Mouse (Mus musculus): ENCODE data around the gene Notch1.

The Notch1 gene

GRCm38 (mm10) chr2:26516275-26516674 is at the start of gene Notch1:
Gene Notch1, minus strand, starts transcription at chr2:26516663.
- no peak for DNase-seq (ENCODE audit: low read depth in 2 of 2, low spot score in 2 of 2)

DNA sequence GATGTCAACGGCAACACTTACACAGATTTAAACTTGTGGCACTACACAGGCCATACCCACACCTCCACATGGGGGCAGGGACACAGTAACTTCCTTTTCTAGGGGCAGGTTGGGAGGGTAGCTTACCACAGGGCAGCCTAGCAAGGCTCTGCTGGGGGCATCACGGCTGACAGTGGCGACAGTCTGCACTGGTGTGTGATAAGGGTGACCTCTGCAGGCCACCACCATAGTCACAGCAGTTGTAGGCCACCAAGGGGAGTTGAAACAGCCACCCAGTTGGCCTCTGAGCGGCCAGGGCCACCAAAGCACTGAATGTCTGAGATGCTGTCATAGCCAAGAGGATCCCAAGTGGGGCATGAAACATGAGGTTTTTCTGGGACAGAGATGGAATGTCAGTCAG is 49.8 kb upstream of the Notch1 start:
- peak; percentile 67 to 68 for DNase-seq (ENCODE audit: low read depth in 2 of 2, low spot score in 2 of 2)

GRCm38 (mm10) chr2:26561351-26562016 is 45.0 kb upstream of the Notch1 start:
- DNase-seq (ENCODE audit: low read depth in 2 of 2, low spot score in 2 of 2) = no peak

DNA sequence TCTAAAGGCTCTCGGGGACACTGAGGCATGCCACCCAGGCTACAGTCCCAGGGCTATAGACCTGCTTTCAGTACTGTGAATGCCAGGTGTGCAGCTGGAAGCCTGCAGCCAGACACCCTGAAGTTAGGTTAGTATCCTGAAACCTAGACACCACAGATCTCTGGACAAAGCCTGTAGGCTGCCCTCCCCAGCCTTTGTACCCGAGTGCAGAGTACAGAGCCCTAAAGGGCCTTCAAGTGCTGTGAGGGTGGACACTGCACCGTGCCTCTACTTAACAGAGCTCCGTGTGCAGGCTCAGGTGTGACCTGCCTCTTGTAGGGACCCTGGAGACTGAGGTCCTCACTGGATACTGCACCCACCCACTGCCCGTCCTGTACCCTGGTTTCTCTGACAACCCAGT is 44.0 kb upstream of the Notch1 start:
- no peak for DNase-seq (ENCODE audit: low read depth in 2 of 2, low spot score in 2 of 2)

GRCm38 (mm10) chr2:26556535-26556993 is 40.1 kb upstream of the Notch1 start:
- no peak for DNase-seq (ENCODE audit: low read depth in 2 of 2, low spot score in 2 of 2)

DNA sequence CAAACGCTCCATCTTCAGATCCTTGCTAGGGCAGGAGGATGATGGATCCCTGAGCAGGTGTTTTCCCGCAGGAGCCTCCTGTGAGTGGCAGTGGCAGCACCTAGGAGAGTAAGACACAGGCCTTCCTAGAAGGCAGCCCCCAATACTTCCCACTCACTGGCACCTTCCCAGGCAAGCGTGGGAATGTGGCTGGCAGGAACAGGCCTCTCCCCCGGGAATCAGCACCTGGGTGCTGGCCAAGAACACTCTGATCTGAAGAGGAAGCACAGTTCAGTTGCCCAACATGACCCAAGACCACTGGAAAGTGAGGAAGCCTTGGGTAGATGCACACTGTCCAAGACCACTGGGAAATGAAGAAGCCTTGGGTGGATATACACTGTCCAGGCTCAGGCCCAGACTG is 38.6 kb upstream of the Notch1 start:
- no peak for DNase-seq (ENCODE audit: low read depth in 2 of 2, low spot score in 2 of 2)

DNA sequence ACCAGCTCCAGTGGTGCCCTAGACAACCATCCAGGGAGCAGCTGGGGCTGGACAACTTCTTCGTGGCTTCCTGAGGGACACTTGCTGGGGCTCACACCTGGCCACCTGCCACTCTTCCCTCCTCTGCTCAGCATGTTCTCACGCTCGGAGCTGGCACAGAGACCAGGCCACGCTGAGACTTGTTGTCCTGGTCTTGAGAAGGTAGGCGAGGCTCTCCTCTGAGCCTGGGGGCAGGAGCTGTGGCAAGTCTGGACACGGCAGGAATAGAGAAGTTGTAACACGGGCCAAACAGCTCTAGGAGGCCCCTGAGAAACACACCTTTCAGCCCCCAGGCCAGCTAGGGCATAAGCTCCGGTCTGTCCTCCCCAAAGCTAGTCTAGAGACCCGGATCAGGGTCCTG is 37.4 kb upstream of the Notch1 start:
- DNase-seq (ENCODE audit: low read depth in 2 of 2, low spot score in 2 of 2) = no peak

- DNase-seq (ENCODE audit: low read depth in 2 of 2, low spot score in 2 of 2) = peak; percentile 28 to 46
Observed at GRCm38 (mm10) chr2:26552066-26552465, 35.6 kb upstream of the Notch1 start.

- peak; percentile 19 to 44 for DNase-seq (ENCODE audit: low read depth in 2 of 2, low spot score in 2 of 2)
Observed at GRCm38 (mm10) chr2:26551446-26551845, 35.0 kb upstream of the Notch1 start.

DNA sequence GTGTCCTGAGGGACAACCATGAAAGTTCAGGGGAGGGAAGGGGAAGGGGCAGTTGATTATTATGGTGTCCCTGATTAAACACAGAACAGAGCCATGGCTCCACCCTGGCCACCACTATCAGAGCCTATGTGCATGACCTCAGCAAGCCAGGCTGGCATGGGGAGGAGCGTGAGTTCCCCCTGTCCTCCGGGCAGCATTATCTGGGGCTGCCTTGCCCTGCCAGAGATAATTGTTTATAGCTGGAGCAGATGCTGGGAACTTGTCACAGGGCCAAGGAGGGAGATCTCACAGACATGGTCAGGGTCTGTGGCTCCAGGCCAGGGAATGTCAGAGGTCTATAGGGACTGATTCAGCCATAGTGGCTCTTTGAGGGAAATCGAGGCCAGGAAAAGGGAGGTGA is 34.3 kb upstream of the Notch1 start:
- DNase-seq (ENCODE audit: low read depth in 2 of 2, low spot score in 2 of 2) = no peak

DNA sequence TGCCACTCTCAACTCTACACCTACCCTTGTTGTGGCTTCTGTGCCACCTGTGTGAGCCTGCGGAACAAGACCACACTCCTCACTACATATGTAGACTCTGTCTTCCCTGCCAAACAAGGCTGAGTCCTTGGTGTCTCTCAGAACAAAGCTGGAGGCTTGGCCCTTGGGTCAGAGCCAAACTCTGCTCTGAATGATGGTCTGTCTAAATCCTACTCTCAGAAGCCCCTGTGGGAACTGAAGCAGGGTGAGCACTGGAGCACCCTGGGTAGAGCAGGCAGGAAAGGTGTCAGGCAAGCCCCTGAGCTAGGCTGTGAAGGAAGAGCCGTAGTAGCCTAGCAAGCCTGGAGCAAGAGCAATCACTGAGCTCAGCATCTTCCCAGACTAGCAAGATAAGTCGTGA is 33.7 kb upstream of the Notch1 start:
- DNase-seq (ENCODE audit: low read depth in 2 of 2, low spot score in 2 of 2) = peak in 1 of 2 experiments; percentile 12

DNA sequence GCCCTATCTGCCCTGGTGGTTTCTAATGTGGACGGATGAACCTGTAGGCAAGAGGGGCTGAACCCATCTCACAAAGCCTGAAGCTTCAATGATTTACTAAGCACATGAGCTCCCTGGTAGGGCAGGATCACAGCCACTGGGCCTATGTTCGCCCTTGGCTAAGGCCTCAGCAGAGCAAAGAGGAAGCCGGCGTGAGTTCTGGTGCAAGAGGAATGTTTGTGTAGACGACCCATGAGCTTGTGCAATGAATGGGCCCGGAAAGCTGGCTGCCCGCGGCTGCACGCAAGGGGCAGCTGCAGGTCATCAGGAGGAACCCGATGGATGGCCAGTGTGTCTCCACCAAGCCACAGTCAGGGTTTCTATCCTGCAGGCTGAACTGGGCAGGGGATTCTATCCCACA is 33.3 kb upstream of the Notch1 start:
- DNase-seq (ENCODE audit: low read depth in 2 of 2, low spot score in 2 of 2) = peak in 1 of 2 experiments; percentile 9

GRCm38 (mm10) chr2:26547481-26547880 is 31.0 kb upstream of the Notch1 start:
- DNase-seq (ENCODE audit: low read depth in 2 of 2, low spot score in 2 of 2) = no peak

DNA sequence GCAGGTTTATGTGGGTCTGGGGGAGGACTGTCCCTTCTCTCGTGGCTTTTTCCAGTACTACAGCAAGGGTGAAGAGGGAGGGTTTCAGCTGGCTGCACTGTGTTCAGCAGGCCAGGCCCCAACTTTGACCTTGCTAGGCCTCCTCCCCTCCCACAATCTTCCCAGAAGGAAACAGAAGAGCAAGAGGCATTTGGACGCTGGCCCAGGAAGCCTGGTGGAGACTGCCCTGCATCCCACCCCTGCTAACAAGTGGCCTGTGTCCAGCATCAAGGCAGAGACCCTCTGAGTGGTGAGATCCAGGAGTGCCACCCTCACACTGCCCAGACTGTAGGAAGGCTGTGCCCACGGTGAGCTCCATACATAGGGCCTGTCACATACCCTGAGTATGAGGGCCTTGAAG is 27.8 kb upstream of the Notch1 start:
- DNase-seq (ENCODE audit: low read depth in 2 of 2, low spot score in 2 of 2) = no peak

DNA sequence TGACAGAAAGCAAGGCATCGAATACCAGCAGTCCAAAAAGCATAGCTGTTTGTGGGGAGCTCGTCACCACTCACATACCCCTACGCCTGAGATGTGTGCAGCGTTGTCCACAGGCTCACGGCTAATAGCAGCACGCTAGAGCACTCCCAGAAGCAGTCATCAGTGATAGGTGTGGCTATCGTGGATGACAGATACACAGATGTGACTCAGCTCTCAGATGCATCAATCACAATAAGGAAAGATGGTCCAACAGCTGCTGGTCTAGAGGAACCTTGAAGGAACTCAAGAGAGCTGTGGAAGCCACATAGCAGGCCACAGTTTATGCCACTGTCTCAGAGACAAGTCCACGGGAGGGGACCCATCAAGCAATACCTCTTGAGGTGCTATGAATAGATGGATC is 27.3 kb upstream of the Notch1 start:
- no peak for DNase-seq (ENCODE audit: low read depth in 2 of 2, low spot score in 2 of 2)

- no peak for DNase-seq (ENCODE audit: low read depth in 2 of 2, low spot score in 2 of 2)
Observed at GRCm38 (mm10) chr2:26543155-26543554, 26.7 kb upstream of the Notch1 start.

- DNase-seq (ENCODE audit: low read depth in 2 of 2, low spot score in 2 of 2) = no peak
Observed at GRCm38 (mm10) chr2:26541258-26541910, 24.9 kb upstream of the Notch1 start.

DNA sequence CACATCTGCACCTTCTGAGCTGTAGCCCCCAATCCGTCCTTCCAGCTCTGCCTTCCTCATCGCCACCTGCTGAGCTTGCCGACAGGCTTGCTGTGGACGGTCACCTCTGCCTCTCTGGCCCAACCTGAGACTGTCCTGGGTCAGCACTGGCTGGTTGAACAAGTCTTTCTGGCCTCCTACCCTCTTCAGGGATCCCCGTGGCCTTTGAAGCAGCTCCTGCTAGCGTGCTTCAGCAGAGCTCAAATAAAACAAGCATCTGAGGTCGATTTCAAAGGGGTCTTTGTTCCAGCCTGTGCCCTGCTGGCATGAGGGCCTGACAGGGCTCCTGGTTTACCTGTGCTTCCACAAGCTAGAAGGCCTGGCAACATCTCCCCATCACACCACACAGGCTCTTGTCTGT is 24.3 kb upstream of the Notch1 start:
- DNase-seq (ENCODE audit: low read depth in 2 of 2, low spot score in 2 of 2) = no peak

DNA sequence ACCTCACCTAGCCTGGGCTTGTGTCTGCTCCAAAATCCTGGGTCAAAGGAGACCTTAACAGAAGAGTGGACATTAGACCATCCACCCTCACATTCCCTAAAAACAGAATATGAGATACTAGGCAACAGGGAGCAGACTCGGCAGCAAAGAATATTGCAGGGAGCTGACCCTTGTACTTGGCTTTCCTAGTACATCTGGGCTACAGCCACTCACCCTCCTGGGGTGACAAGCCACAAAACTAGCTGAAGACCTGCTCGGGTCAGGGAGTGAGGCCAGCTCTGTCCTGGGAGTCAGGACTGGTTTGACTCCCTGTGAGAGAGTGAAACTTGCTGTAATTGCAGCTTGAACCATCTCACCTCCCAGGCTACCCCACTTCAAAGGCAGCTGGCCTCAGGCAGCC is 23.1 kb upstream of the Notch1 start:
- no peak for DNase-seq (ENCODE audit: low read depth in 2 of 2, low spot score in 2 of 2)

- DNase-seq (ENCODE audit: low read depth in 2 of 2, low spot score in 2 of 2) = no peak
Observed at GRCm38 (mm10) chr2:26535517-26536045, 19.1 kb upstream of the Notch1 start.

DNA sequence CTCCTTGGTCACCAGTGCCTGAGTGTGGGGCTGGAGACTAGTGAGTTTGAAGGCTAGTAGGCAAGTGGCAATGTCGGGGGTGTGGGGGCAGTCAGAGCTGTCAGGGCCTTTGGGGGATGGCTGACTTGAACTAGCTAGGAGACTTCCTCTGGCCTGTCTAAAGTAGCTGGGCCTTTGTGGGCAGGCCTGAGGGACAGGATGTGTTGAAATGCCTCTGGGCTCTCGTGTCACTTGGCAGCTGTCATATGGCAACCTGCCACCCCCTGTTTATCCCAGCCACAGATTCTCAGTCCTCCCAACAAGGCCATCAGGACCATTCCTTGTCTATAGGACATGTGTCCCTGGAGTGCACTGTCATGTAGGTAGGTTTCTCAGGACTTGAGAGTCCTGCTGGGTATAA is 18.2 kb upstream of the Notch1 start:
- no peak for DNase-seq (ENCODE audit: low read depth in 2 of 2, low spot score in 2 of 2)

GRCm38 (mm10) chr2:26534161-26534560 is 17.7 kb upstream of the Notch1 start:
- DNase-seq (ENCODE audit: low read depth in 2 of 2, low spot score in 2 of 2) = no peak

DNA sequence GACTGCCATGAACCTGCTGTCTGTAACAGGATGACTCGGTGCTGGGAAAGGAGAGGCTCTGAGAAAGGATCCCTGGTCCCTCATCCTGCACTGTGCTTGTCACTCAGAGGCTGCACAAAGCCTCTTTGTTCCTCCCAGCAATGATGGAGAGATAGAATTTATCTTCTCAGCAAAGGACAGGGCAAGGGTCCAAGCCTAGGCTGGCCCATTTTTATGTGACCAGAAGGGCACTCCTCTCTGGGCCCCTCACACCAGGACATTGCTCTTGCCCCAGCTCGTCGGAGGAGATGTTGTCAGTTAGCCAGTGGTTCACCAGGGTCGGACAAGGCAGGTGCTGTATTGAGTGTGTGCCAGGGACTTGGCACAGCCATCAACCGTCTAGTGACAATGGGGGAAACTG is 16.8 kb upstream of the Notch1 start:
- no peak for DNase-seq (ENCODE audit: low read depth in 2 of 2, low spot score in 2 of 2)
